Mouse (Mus musculus) retina, postnatal 1 day (tissue): ENCODE data around the gene Vwa8.
"Not testable (repeated sequence)": the region's sequence is repeated elsewhere in the genome, so short reads cannot be mapped to it uniquely, and the experiment has no call there.

Source experiments
- DNase-seq: peaks from one replicate; pipeline ENCODE4 v3.0.0-alpha.2; 2012

Gene Vwa8

DNA sequence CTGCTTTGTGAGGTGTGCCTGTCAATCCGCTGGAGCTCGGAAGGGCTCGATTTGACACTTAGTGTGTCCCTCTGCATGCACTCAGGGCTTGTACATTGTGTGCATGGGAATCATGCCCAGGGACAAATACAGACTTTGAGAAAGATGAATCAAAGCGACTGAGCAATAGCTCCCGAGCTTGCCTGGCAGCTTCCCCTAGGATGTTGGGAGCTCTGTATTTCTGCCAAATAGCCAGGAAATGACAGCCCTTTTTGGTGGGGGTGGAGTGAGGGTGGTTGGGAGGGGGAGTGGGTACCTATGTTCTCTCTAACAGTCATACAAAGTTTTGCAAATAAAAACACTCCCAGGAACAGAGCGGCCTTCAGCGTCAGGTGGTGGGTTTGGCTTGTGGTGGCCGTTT is 138.7 kb downstream of the Vwa8 start:
- no peak for DNase-seq

DNA sequence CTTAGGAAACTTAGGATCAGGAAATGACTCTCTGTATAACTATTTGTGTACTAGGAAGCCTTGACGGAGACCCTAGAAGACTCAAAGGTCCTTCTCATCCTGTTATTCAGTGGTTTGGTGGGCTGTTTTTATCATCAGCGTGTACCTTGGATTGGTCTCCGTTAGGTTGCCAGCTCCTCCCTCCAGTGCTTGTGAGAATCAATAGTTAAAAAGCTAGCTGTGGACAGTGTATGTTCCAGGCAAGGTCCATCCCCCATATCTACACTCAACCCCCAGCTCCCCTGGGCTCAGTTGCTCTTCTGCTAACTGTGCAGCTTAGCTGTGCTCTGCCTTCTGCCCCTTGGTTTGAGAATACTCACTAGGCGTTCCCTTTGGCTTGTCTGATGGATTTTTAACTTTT is 143.6 kb downstream of the Vwa8 start:
- DNase-seq = no peak

DNA sequence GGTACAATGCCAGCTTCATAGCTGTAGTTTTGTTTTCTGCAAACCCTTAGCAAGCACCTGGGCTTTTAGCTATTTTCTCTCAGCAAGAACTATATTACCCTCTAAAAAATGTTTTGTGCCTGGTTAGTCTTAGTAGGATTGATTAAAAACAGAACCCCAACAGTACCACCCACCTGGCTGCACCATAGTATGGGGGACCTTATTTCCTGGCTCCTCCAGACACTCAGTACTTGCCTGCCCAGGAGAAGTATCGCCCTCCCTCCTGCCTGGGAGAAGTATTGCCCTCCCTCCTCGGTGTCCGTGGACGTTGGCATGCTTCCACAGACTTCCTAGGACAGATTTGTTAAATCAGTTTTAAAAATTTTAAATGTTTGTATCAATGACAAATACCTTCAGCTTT is 144.7 kb downstream of the Vwa8 start:
- no peak for DNase-seq

DNA sequence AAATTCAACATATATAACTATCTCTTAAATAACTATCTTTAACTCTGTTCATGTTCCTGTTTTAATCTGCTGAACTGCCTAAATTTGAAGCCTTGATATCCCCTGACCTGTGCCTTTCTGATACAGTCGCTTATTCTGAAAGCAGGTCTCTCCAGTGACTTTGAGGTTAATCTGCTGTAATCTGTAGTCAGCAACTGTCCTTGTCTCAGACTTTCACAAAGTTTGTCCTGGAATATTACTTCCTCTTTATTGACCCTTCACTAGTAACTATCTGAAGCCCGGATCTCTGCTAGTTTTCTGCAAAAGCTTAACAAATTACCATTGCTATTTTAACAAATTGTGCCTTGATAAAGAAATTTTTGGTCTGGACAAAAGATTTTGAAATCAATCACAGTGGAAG is 147.5 kb downstream of the Vwa8 start:
- DNase-seq = no peak

DNA sequence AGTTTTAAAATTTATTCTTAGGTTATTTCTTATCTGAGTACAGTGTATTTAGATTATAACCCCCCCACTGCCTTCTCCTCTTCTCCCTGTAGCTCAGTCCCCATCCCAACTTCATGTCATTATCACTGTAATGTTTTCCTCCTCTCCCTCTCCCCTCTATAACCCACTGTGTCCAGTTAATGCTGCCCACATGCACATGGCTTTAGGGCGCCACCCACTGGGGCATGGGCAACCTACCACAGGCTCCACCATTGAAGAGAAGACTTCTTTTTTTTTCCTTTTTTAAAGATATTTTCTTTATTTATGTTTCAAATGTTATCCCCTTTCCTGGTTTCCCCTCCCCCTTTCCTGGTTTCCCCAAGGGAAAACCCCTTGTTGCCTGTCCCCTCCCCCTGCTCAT is 154.7 kb downstream of the Vwa8 start:
- peak; percentile 23 for DNase-seq

DNA sequence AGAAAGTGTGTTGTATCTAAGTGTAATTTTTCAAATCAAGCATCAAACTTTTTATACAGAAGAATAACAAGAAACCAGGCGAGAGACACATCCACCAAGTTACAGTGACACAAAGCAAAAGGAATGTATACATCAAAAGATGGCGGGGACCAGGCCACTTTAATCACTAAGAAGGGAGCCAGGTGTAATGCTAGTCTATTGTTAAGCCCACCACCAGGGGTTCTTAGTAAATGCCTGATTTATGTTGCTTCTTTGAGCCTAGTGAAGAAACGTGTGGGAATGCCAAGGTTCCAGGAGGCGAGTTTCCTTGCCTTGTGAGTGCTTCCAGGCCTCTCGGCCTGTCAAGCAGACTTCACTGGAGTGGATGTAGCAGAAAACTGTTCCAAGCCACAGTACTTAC is 168.9 kb downstream of the Vwa8 start:
- not testable (repeated sequence) for DNase-seq

DNA sequence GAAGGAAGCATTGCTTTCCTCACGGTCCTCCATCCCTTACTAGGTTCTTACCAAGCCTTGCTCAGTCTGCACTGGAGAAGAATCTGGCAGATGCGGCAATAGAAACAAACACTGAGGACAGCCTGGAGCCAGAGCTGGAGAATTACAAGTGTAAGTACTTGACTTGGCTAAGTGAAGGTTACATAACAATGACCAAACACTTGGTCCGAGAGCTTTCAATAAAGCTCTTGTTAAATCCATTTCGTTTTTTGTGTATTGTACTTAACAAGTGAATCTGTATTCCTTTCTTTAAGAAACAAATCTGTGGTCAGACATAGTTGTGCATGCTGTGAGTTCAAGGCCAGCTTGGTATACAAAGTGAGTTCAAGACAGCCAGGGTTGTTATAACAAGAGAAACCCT is 169.7 kb downstream of the Vwa8 start:
- no peak for DNase-seq

DNA sequence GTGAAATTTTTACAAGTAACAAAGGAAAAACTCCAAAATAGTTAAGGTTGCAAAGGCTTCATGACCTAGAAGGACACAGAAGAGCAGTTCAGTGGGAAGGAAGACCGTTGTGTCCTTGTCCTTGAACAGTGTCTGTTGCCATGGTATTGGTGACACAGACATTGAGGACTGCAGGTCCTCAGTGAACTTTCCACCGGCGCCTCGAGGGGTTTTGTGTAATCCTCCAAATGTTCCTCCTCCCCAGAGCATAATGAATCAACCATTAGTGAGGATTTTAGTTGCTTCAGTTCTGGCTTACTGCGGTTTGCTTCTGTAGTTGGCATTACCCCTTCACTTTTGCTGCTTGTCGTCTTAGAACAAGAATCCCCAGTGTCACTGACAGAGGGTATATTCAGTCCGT is 172.9 kb downstream of the Vwa8 start:
- peak; percentile 45 for DNase-seq

DNA sequence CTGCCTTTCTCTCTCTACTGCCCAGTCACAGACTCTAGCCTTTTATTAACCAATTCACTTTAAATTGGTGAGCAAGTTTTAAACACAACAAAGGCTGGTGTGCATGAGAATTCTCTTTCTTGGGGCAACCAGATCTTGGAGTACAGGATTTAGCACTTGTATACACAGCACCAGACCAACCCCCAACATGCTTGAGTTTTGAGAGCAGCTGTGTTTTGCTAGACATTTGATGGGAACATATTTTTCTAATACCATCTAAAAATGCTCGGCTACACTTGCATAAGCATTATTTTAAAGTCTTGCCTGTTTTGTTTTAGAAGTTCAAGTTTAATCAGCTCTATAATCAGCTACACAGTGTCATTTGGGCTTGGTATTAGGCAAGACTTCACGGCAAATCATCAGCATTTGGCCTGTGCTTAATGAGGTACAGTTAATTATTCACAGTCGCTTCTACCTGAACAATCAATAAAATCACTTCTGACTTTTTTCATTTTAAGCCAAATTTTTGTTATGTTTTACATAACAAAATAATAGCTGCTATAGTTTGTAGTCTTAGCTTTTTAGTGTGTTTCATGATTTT is 180.2 kb downstream of the Vwa8 start:
- no peak for DNase-seq

DNA sequence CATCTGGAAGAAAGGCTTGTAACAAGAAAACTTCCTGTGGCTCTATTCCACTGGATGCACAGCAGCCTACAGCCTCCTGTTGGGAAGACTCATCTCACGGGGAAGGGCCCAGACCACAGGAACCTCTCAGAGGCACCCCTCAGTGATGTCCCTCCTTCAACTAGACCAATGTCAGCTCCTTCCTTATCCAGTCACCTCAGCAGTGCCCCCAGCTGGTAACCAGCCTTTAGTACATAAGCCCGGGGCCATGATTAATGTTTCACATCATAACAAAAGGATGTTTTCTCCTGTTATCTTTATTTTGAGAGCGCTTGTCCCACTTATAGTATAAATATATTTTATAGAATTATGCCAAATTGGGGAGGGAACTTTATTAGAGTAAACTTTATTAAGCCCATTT is 181.9 kb downstream of the Vwa8 start:
- no peak for DNase-seq

DNA sequence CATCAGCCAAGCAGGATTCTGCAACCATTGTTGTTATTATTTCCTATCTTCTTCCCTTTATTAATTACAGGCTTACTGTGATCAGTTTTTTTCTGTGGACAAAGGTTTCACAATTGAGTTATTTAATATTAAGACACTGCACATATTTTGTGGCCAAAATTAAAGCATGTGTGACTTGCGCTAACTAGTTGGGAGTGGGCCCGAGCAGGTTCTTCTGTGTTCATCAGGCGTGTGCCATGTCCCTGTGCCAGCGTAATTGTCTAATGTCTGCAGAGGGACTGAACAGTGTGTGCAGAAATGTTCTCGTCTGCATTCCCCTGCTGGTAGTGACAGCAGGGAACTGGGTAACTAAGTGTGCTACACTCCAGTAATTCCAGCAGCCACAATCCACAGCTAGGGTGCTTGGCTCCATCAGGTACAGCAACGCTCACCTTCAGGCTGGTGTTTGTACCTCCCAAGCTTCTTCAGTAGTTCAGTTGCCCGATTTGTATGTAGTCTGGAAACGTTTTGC is 182.4 kb downstream of the Vwa8 start:
- DNase-seq = no peak

DNA sequence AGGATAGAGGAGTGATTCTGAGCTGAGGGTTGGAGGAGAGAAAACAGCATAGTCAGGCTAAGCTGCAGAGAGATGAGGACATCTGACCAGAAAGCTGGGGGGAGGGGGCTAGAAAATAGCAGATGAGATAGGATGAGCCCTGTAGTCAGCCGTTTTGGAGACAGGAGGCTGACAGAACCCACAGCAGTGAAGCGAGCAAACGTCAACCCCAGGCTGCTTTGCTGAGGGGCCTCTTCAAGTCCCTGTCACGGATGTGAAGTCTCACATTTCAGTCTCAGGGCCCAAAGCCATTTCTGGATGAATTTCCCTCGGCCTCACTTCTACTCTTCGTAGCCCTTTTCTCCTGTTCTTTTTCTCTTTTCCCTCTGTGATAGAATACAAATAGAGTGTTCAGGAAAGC is 184.5 kb downstream of the Vwa8 start:
- no peak for DNase-seq

DNA sequence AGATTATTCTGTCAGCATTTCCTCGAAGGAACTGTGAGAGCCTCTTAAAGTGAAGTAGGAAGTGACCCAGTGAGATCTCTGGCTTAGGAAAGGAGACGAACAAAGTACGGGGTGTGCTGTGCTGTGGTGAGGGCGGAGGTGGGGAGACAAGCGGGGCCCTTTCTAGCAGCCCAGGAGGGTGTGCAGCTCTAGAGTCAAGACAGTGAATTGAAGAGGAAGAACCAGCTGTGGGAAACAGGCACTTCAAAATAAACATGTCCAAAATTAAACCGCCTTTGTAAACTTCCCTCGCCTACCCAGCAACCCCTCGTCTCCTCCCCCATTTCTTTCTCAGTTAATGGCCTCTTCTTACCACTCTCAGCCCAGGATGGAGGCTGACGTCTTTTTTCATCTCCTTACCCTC is 185.7 kb downstream of the Vwa8 start:
- no peak for DNase-seq

DNA sequence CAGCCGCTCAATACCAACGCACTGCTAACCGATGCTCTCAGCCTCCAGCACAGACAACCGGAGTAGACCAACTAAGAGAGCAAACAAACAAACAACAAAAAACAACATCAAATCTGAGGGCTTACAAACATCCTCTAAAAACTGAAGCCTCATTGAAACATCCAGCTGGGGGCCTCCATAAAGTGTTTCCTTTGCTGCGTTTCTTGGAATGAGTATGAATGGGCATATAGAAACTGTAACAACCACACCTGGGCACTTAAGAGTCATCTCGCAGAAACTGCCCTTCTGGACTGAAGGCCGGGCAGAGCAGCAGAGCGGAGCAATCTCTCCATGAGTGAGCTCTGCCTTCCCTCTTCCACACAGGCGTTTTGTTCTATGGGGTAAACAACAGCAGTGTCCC is 186.7 kb downstream of the Vwa8 start:
- DNase-seq = no peak

DNA sequence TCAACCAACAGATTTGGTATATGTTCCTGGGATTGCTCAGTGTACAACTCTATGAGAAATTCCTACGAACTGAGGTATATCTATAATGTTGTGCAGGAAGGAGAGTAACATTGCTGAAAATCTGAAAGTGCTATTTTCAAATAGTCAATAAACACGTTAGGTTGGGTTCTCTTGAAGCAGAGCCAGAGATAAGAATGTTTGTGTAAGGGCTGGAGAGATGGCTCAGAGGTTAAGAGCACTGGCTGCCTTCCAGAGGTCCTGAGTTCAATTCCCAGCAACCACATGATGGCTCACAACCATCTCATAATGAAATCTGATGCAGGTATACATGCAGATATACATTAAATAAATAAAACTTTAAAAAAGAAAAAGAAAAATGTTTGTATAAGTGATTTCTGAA is 198.3 kb downstream of the Vwa8 start:
- no peak for DNase-seq

DNA sequence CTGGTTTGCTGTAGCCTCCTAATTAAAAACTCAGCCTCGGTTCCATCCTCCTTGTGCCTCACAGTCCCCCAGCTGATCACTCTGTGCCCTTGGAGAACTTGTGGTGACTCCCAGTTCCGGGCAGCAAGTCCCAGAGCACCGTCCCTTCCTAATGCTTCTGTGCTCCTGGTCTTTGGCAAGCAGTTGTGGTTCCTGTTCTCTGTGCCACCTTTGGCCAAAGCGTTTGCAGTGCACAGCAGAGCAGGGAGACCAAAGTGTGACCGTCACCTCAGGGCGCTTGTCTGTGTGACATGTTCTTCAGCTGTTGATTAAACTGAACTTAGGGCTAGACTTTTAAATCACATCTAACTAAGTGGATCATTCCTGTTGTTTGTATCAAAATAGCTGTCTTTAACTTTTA is 199.1 kb downstream of the Vwa8 start:
- DNase-seq = no peak

DNA sequence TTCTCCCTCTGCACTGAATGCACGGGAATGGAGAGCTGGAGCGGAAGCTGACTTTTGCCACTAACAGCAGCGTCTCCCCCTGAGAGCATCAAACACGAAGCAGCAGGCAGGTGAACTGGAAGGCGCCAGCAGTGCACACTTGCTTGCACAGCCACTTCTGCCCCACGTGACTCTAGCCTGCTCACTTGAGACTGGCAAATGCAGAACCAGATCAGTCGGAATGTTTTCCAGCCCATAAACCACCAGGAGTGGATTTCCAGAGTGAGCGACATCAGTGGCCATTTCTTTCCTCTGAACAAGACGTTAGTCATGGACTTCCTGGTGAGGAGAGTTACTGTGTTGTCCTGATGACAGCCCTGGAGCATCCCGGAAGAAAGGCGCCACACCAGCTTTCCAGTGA is 200.7 kb downstream of the Vwa8 start:
- peak; percentile 62 for DNase-seq

DNA sequence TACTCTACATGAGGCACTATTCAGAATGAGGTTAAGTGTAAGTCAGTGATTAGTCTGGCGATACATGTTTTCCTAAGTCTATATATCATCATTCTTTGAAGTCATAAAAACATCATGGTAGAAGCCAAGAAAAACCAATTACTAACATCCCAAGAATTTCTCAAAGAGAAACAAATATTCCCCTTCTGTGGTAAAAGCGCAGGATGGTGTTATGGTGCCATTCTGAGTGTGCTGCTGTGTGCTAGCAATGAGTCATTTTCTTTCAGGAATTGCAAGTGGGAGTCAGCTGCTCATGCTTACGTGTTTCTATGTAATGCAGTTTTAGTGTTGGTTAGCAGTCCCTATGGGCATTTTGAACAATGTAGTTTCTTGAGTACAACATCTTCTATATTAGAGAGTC is 216.8 kb downstream of the Vwa8 start:
- no peak for DNase-seq

DNA sequence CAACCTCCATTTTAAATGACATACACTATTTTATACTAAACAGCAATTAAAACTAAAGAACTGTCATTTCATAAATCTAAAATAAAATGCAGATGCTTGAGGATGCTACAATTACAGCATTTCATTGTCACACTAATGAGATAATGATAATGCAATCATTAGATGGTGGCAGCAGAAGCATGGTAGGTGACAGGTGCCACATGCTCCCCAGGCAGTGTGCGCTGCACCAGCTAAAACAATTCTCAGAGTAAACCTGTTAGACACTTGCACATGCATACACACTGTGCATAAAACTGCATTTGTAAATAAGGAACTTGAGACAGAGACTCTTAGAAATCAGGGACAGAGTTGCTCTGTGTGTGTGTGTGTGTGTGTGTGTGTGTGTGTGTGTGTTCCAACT is 220.7 kb downstream of the Vwa8 start:
- no peak for DNase-seq

DNA sequence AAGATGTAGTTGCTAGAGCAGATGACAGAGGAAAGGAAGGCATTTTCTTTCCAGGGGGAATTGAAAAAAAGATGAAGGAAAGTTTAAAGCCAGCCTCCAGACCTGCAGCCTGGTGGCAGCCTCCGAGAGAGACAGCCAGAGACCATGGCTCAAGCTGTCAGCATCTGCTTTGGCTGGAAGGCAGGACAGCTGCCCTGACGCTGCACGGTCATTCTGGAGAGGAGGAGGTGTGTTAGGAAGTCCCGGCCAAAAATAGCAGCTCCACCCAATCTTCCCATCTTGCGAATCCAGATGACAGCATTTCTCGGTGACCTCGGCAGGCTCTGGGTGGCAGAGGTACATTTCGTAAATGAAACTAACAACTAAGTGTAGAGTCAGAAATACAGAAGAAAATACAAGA is 225.9 kb downstream of the Vwa8 start:
- DNase-seq = no peak

DNA sequence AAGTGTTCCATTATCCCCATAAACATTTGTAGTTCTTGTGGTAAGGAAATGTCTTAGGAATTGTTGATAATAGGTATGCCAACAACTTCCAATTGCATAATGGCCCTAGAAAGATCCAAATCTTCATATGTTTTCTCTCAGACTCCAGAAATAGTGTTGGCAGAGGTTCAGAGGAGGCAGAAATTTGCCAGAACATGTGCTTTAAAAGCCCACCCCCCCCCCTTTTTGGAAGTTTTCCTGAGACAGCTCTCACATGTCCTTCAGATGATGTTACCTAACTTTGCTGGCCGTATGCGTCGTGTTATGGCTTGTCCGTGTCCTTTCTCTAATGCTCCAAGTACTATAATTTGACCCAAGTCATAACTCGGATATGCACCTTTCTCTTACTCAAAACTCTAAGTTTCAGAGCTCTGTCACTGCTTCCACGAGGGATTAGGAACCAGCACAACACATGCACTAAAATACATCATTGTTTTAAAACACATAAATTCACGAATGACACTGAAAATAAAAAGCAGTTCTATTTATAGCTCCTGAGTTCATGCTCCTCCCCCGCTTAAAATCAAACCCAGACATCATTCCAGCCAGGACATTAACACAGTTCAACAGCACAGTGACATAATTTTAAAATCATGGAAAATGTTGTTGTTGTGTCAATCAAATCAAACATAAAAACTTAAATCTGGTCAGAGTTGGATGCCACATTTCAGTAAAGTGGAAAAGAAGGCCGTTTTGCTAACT is 227.9 kb downstream of the Vwa8 start:
- DNase-seq = no peak

DNA sequence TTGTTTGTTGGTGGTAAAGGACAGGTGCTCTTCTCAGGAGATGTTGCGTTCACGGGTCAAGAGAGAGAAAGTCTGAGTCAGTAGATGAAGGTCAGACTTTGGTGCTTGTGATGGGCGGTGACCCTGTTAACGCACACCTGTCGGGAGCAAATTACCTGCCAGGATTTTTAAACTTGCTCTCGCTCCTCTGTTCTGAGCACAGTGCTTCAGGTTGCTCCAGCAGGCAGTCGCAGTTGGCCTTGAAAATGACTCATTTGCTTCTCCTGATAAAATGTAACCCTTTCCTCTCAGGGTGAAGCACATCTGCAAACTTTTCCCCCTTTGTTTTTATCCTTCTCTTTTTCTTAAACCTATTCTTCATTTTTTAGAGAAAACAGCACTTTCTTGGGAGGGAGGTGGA is 234.7 kb downstream of the Vwa8 start:
- no peak for DNase-seq

DNA sequence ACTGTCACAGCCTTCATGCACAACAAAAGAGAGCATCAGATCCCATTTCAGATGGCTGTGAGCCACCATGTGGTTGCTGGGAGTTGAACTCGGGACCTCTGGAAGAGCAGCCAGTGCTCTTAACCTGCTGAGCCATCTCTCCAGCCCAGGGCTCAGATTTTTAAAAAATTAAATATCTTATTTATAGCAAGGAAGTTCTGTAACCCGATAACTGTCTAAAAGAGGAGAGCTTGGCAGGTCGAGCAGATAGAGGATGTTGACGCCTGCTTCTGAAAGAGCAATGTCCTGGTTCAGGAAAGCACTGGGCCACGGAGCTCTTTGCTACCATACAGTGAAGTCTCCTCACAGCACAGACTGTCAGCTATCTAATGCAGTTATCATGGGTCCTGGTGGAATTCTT is 237.2 kb downstream of the Vwa8 start:
- no peak for DNase-seq

DNA sequence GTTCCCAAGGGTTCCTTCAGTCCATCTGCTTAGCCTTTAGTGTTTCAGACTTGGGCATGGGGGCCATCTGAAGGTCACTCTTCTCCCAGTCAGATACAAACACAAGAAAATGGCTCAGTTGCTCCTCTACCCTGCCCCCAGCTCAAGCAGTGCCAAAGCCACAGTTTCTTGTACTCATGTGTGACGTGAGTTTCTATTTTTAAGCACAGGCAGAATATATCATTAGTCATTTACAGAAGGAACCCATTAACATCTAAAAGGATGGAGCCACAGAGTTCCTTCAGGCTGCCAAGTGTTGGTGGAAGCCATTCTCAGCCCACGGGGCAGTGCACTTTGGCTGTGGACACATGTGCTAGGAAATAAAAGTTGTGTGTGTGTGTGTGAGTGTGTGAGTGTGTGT is 240.6 kb downstream of the Vwa8 start:
- DNase-seq = no peak

DNA sequence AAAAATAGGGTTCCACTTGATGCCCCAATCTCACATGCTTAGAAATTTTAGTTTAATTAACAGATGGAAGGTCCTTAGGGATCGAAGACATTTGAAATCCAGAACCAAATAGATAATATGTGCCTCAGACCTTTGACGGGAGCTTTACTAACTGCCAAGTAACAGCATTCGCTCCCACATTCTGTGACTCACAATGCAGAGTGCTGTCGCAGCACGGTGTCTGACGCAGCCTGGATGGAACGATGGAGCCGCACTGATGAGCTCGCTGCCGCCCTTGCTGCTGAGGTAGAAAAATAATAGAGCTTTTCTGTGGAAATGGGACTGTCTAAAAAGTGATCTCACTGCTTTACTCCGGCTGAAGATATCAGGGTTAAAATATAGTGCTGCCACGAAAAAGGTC is 248.3 kb downstream of the Vwa8 start:
- no peak for DNase-seq
